Mouse (Mus musculus): Measurements from ENCODE around the gene Uck1.
A peak's percentile ranks its signal among the peaks of the same experiment; 100 is the strongest.

Uck1 gene

GRCm38 (mm10) chr2:32258887-32259533 is 949 bp downstream of the Uck1 start:
- no peak for DNase-seq (ENCODE audit: low spot score in 2 of 2)

- DNase-seq (ENCODE audit: low spot score in 2 of 2), result no peak
These were observed 3.7 kb downstream of the Uck1 start for GRCm38 (mm10) chr2:32256273-32256672.

- DNase-seq (ENCODE audit: low spot score in 2 of 2), result no peak
These were observed 5.4 kb downstream of the Uck1 start for GRCm38 (mm10) chr2:32254563-32254962.

GRCm38 (mm10) chr2:32253352-32253751 is 6.6 kb downstream of the Uck1 start:
- no peak for DNase-seq (ENCODE audit: low spot score in 2 of 2)

GRCm38 (mm10) chr2:32252658-32253057 is 7.3 kb downstream of the Uck1 start:
- no peak for DNase-seq (ENCODE audit: low spot score in 2 of 2)

GRCm38 (mm10) chr2:32251791-32252527 is 8.0 kb downstream of the Uck1 start:
- DNase-seq (ENCODE audit: low spot score in 2 of 2), result no peak

GRCm38 (mm10) chr2:32248377-32249361 is 11.3 kb downstream of the Uck1 start:
- DNase-seq (ENCODE audit: low spot score in 2 of 2), result no peak

GRCm38 (mm10) chr2:32246741-32247140 is 13.2 kb downstream of the Uck1 start:
- DNase-seq (ENCODE audit: low spot score in 2 of 2), result no peak

GRCm38 (mm10) chr2:32242986-32243385 is 17.0 kb downstream of the Uck1 start:
- DNase-seq (ENCODE audit: low spot score in 2 of 2), result no peak

- DNase-seq (ENCODE audit: low spot score in 2 of 2), result no peak
These were observed 19.4 kb downstream of the Uck1 start for GRCm38 (mm10) chr2:32240591-32240990.

- DNase-seq (ENCODE audit: low spot score in 2 of 2), result no peak
These were observed 21.1 kb downstream of the Uck1 start for GRCm38 (mm10) chr2:32238708-32239435.

GRCm38 (mm10) chr2:32237571-32237970 is 22.4 kb downstream of the Uck1 start:
- no peak for DNase-seq (ENCODE audit: low spot score in 2 of 2)

- DNase-seq (ENCODE audit: low spot score in 2 of 2), result no peak
These were observed 23.0 kb downstream of the Uck1 start for GRCm38 (mm10) chr2:32236760-32237487.

GRCm38 (mm10) chr2:32235886-32236759 is 23.8 kb downstream of the Uck1 start, which contains the start of gene Pomt1:
TSS of gene Pomt1 (plus strand) at chr2:32236590.
- DNase-seq (ENCODE audit: low spot score in 2 of 2), result peak; percentile 87 to 88

GRCm38 (mm10) chr2:32235433-32235832 is 24.5 kb downstream of the Uck1 start:
- DNase-seq (ENCODE audit: low spot score in 2 of 2), result no peak

- no peak for DNase-seq (ENCODE audit: low spot score in 2 of 2)
These were observed 37.9 kb downstream of the Uck1 start for GRCm38 (mm10) chr2:32222057-32222456.

GRCm38 (mm10) chr2:32221577-32221976 is 38.4 kb downstream of the Uck1 start:
- no peak for DNase-seq (ENCODE audit: low spot score in 2 of 2)

GRCm38 (mm10) chr2:32220969-32221368 is 39.0 kb downstream of the Uck1 start:
- no peak for DNase-seq (ENCODE audit: low spot score in 2 of 2)

GRCm38 (mm10) chr2:32220021-32220420 is 39.9 kb downstream of the Uck1 start:
- DNase-seq (ENCODE audit: low spot score in 2 of 2), result no peak

- DNase-seq (ENCODE audit: low spot score in 2 of 2), result no peak
These were observed 40.5 kb downstream of the Uck1 start for GRCm38 (mm10) chr2:32219501-32219900.
